Mouse (Mus musculus): ENCODE results near the gene Ldlrad1. TPM values are rescaled to one million over a fixed set of nuclear protein-coding genes. Genes with fewer than 3 reads are reported as not detected.

Ldlrad1 gene
- total and polyA plus RNA-seq, 2 experiments = not detected

- DNase-seq (ENCODE audit: extremely low read depth, low read depth, low spot score) = no peak
- H3K79me2 ChIP-seq (ENCODE audit: control insufficient read depth, insufficient read depth, low read length) = no peaks in the 10 kb centered on the region
- no peak overlapping the region for H3K27ac ChIP-seq (replicated peaks; ENCODE audit: insufficient read depth, low read depth, low read length)
- H3K36me3 ChIP-seq (ENCODE audit: control insufficient read depth, insufficient read depth, low read length) = peaks cover 15% of the 10 kb centered on the region; the same call in 1 of the 2 replicates
- 78% methylated on average over 6 of the region's 6 CpGs for WGBS
- TF ChIP-seq CTCF (IDR thresholded peaks at IDR 0.05; ENCODE audit: low read depth, low read length) (no peak), POLR2A (IDR thresholded peaks at IDR 0.05; ENCODE audit: extremely low read depth, insufficient read depth, low read length) (no peak)
- H3K4me1 ChIP-seq (ENCODE audit: control insufficient read depth, insufficient read depth, low read length) = peaks cover 16% of the 10 kb centered on the region
- H3K9ac ChIP-seq (ENCODE audit: low read depth, low read length) = no peak overlapping the region
- no peaks in the 10 kb centered on the region for H3K27me3 ChIP-seq (ENCODE audit: control insufficient read depth, insufficient read depth, low read length)
- H3K4me3 ChIP-seq (ENCODE audit: insufficient read depth, low read depth, low read length) = no peak overlapping the region
These were observed 34.7 kb downstream of the Ldlrad1 start for GRCm38 (mm10) chr4:107243365-107244333.

DNA sequence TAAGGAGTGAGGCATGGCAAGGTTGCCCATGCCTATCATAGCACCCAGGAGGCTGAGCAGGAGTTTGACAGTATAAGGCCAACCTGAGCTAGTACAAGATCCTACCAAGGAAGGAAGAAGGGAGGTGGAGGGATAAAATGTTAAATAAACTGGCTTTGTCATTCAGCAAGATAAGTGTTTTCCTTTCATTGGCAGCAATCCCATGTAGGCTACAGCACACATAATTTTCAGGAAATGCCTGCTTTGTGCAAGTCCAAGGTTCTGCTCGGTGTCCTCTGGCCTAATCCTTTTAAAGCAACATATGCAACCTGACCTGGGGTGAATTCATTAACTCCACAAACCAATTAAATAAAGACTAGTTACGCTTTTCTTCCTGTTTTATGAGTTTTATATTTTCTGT is 36.4 kb downstream of the Ldlrad1 start:
- 6% methylated on average over 2 of the region's 2 CpGs for WGBS
- Histone ChIP-seq H3K27ac (replicated peaks; ENCODE audit: insufficient read depth, low read depth, low read length) (peak overlapping the region; percentile 54), H3K4me1 (ENCODE audit: control insufficient read depth, insufficient read depth, low read length) (peaks cover 22% of the 10 kb centered on the region), H3K27me3 (ENCODE audit: control insufficient read depth, insufficient read depth, low read length) (no peaks in the 10 kb centered on the region), H3K79me2 (ENCODE audit: control insufficient read depth, insufficient read depth, low read length) (peaks cover 7% of the 10 kb centered on the region; the same call in 1 of the 2 replicates), H3K36me3 (ENCODE audit: control insufficient read depth, insufficient read depth, low read length) (peaks cover 5% of the 10 kb centered on the region; the same call in 1 of the 2 replicates), H3K9ac (ENCODE audit: low read depth, low read length) (no peak overlapping the region), H3K4me3 (ENCODE audit: insufficient read depth, low read depth, low read length) (no peak overlapping the region)
- DNase-seq (ENCODE audit: extremely low read depth, low read depth, low spot score) = peak; percentile 84
- TF ChIP-seq CTCF (IDR thresholded peaks at IDR 0.05; ENCODE audit: low read depth, low read length) (no peak), POLR2A (IDR thresholded peaks at IDR 0.05; ENCODE audit: extremely low read depth, insufficient read depth, low read length) (no peak)

GRCm38 (mm10) chr4:107246040-107246439 is 37.1 kb downstream of the Ldlrad1 start:
- no peaks in the 10 kb centered on the region for H3K27me3 ChIP-seq (ENCODE audit: control insufficient read depth, insufficient read depth, low read length)
- no peak for DNase-seq (ENCODE audit: extremely low read depth, low read depth, low spot score)
- TF ChIP-seq POLR2A (IDR thresholded peaks at IDR 0.05; ENCODE audit: extremely low read depth, insufficient read depth, low read length) (no peak), CTCF (IDR thresholded peaks at IDR 0.05; ENCODE audit: low read depth, low read length) (no peak)
- H3K4me1 ChIP-seq (ENCODE audit: control insufficient read depth, insufficient read depth, low read length) = peaks cover 22% of the 10 kb centered on the region
- peaks cover 7% of the 10 kb centered on the region; the same call in 1 of the 2 replicates for H3K79me2 ChIP-seq (ENCODE audit: control insufficient read depth, insufficient read depth, low read length)
- H3K4me3 ChIP-seq (ENCODE audit: insufficient read depth, low read depth, low read length) = no peak overlapping the region
- no peak overlapping the region for H3K27ac ChIP-seq (replicated peaks; ENCODE audit: insufficient read depth, low read depth, low read length)
- 13% methylated on average over 1 of the region's 1 CpGs for WGBS
- no peak overlapping the region for H3K9ac ChIP-seq (ENCODE audit: low read depth, low read length)
- H3K36me3 ChIP-seq (ENCODE audit: control insufficient read depth, insufficient read depth, low read length) = no peaks in the 10 kb centered on the region; the same call in 1 of the 2 replicates

DNA sequence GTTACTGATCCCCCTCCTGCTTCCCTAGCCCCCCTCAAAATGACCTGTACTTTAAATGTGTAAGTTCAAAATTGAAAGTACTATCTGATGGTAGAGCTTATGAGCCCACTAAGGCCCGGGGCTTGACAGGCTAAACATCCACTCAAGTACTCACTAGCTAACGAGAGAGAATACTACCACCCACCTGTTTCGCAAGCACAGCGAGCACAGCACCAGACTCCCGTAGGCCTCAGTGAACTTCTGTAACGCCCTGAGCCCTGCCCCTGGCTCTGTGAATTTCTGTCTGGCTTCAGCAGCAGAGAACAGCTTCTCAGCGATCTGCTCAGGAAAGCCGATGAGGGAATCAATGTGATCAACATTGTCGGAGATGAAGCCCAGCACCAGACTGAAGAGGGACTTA is 38.1 kb downstream of the Ldlrad1 start:
- peak overlapping the region; percentile 88 for H3K27ac ChIP-seq (replicated peaks; ENCODE audit: insufficient read depth, low read depth, low read length)

DNA sequence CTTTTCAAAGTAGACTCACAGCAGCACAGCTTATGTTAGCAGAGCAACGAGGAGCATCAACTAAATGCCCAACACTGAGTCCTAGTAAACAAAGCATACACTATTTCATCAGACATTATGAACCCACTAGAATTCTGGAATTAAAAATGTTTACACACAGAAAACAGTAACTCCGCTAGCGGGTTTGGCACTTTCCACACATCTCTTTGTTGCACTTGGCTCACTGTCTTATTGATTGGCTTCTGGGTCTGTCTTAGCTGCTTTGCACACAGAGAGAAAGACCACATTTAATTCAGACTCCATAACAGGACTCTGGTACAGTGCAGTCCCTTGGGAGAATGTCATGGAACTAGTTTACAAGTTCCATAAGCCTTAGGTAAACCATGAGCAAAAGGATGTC is 39.1 kb downstream of the Ldlrad1 start:
- Histone ChIP-seq H3K27me3 (ENCODE audit: control insufficient read depth, insufficient read depth, low read length) (no peaks in the 10 kb centered on the region), H3K36me3 (ENCODE audit: control insufficient read depth, insufficient read depth, low read length) (no peaks in the 10 kb centered on the region), H3K4me3 (ENCODE audit: insufficient read depth, low read depth, low read length) (no peak overlapping the region), H3K4me1 (ENCODE audit: control insufficient read depth, insufficient read depth, low read length) (peaks cover 29% of the 10 kb centered on the region), H3K9ac (ENCODE audit: low read depth, low read length) (no peak overlapping the region), H3K79me2 (ENCODE audit: control insufficient read depth, insufficient read depth, low read length) (peaks cover 13% of the 10 kb centered on the region; the same call in 1 of the 2 replicates), H3K27ac (replicated peaks; ENCODE audit: insufficient read depth, low read depth, low read length) (peak overlapping the region; percentile 88; the same call in 1 of the 2 replicates)
- DNase-seq (ENCODE audit: extremely low read depth, low read depth, low spot score) = peak; percentile 96
- TF ChIP-seq POLR2A (IDR thresholded peaks at IDR 0.05; ENCODE audit: extremely low read depth, insufficient read depth, low read length) (no peak), CTCF (IDR thresholded peaks at IDR 0.05; ENCODE audit: low read depth, low read length) (no peak)
- 22% methylated on average over 3 of the region's 3 CpGs for WGBS

More for the DNA sequence above, 38.1 kb downstream of the Ldlrad1 start:
- Histone ChIP-seq H3K9ac (ENCODE audit: low read depth, low read length) (peak overlapping the region; percentile 48), H3K27me3 (ENCODE audit: control insufficient read depth, insufficient read depth, low read length) (no peaks in the 10 kb centered on the region), H3K4me1 (ENCODE audit: control insufficient read depth, insufficient read depth, low read length) (peaks cover 24% of the 10 kb centered on the region), H3K36me3 (ENCODE audit: control insufficient read depth, insufficient read depth, low read length) (no peaks in the 10 kb centered on the region; the same call in 1 of the 2 replicates), H3K4me3 (ENCODE audit: insufficient read depth, low read depth, low read length) (no peak overlapping the region; the same call in 1 of the 2 replicates), H3K79me2 (ENCODE audit: control insufficient read depth, insufficient read depth, low read length) (peaks cover 7% of the 10 kb centered on the region; the same call in 1 of the 2 replicates)
- peak; percentile 91 for DNase-seq (ENCODE audit: extremely low read depth, low read depth, low spot score)
- no peak for TF ChIP-seq CTCF (IDR thresholded peaks at IDR 0.05; ENCODE audit: low read depth, low read length)
- TF ChIP-seq POLR2A (IDR thresholded peaks at IDR 0.05; ENCODE audit: extremely low read depth, insufficient read depth, low read length) = no peak
- 19% methylated on average over 9 of the region's 9 CpGs for WGBS

Measured in liver, adult 2 months (tissue).